Mouse (Mus musculus): ENCODE measurements at regions not wholly inside any gene's neighbourhood (a gene's known extent, or its start where the extent isn't known, plus 50 kb on each side); places are given as distances from the start of the nearest gene placed in this dataset.
A peak's percentile ranks its signal among the peaks of the same experiment; 100 is the strongest.
"Not testable (repeated sequence)": the region's sequence is repeated elsewhere in the genome, so short reads cannot be mapped to it uniquely, and the experiment has no call there.

DNA sequence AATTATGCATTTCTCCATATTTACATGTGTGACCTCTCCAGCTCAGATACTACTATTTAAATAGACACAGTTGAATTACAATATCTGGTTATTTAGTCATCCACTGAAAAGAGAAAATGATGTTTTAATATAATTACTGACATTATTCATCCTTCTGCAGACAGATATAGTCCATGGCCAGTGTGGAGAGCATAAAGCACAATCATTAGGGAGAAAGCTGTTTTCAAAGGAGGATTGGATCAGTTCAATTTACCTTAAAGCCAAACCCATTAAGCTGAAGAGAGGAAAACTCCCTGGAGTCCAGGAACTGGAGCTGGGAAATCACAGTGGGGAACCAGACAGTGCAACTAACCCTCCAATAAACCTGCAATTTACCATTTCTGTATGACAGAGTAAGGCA lies 339.8 kb upstream of the Rgs17 start:
- DNase-seq, result no peak

DNA sequence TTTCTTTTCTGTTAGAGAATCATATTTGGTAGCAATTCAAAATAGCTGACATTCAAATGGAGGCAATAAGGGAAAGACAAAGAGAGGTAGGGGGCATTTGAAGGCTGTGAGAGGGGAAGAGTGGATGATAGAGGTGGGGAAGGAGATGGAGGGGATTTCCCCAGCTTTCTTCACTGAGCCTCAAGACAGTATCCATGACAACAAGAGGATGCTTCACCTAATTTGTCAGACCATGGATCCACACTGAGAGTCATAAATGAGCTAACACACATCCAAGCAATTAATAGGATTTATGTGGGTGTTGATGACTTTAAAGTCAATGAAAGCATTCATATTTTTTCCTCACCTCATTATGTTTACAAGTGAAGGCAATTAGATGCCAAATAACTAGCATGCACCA lies 343.5 kb upstream of the Rgs17 start:
- DNase-seq, result no peak

DNA sequence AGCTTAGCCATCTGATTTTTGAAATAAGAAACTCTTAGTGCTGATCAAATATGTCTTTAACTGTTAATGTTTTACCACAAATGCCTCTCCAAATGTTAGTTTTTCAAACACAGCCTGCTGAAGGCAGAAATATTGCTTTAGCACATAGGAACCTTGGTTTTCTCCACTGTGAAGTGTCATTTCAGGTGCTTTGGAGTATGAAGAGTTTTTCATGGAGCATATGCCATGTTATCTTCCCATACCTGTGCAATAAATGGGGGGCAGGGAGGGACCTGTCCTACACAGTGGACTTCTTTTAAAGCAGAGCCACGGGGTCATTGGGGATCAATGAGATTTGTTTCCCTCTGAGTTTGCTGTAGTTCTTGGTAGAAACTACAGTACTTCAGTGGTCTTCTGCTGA lies 369.2 kb upstream of the Rgs17 start:
- no peak for DNase-seq

DNA sequence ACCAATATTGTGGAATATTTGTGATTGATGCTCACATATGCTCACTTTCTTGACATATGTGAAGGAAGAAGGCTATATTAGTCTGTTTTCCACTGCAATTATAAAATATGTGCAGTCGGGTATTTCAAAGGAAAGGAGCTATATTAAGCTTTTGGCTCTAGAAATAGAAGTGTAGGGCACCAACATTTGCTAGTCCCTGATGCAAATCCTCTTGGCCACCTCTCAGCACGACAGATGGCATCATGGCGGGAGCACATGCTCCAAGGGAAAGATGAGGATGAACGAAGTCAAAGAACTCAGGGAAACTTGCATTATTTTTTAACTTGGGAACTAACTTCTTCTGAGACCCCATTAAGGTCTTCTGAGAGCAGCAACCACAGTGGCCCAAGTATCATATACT lies 374.4 kb upstream of the Rgs17 start:
- DNase-seq, result peak; percentile 94

DNA sequence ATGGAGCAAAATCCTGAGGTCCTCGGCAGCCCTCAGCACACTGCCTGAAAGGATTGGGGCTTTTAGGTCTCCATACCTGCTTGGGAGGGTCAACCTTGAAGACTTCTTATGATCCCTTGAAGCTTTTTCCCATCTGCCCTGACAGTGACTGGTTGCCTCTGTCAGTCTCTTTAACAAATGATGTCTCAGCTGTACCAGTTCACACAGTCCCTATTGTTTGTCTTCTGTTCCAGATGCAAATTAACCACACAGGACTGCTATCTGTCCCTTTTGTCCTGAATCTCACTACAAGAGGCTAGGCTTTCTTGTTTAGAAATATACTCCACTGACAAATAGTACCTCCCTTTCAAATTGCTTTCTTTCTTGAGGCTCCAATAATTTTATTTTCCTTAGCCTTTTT lies 375.6 kb upstream of the Rgs17 start:
- peak in 1 of 2 experiments; percentile 14 for DNase-seq

DNA sequence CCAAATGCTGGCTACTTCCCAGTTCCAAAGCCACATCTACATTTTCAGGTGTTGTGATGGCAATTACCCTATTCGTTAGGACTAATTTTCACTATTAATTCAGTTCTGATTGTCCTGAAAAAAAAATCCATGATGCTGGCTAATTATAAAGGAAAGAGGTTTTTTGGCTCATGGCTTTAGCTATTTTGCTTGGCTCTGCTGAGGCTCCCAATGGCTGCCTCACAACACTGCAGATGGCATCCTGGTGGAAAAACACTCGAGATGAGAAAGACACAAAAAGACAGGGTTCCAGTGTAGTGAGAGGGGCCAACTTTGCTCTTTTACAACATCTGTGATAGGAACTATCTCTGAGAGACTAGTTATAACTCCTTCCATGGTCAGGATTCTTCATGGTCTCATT lies 376.5 kb upstream of the Rgs17 start:
- DNase-seq, result peak; percentile 44 to 58

DNA sequence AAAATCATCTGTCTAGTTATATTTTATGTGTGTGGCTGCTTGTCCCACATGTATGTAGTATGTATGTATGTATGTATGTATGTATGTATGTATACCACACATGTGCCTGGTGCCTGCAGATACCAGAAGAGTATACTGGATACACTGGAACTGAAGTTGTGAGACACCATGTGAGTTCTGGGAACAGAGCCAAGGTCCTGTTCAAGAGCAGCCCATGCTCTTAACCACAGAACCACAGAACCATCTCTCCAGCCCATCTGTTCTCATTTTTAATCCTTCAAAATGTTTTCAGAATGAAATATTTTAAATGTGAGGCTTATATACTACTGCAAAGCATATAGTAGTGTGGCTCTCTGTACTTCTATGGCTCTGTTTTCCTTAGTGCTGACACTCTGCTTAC lies 379.3 kb upstream of the Rgs17 start:
- peak; percentile 25 to 68 for DNase-seq

DNA sequence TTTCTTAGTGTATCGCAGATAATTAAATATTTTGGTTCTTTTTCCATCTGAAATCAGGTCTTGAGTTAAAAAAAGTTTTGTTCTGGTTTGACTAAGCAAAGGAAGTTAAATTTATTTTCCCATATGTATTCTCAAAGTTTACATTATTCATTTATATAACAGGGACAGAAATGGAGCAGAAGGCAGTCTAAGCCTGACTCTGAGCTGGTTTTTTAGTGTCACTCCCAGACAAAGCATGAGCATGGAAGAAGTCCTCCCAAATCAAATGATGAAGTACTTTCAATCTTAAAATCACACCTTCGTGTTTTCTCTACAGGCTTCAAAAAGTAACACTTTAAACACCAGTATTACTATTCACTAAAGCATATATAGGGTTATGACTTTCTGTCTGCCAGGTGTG lies 387.2 kb upstream of the Rgs17 start:
- no peak for DNase-seq

DNA sequence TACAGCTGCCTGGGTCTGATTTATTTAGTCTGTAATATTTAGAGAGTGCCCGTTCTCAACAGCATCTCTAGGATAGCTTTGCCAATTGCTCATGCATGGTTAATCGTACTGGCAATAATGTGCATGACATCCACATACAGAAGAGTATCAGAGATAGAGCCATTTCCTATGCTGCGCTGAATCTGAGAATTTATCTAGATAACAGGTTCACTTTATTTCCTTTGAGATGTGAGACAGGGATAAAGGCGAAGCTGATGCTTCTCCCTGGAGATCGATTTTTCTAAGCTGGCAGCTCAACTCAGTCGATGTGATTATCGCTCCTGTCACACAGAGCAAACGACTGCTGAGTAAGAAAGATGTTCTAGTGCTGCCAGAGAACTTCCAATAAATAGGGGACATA lies 416.7 kb upstream of the Oprm1 start:
- no peak for DNase-seq

DNA sequence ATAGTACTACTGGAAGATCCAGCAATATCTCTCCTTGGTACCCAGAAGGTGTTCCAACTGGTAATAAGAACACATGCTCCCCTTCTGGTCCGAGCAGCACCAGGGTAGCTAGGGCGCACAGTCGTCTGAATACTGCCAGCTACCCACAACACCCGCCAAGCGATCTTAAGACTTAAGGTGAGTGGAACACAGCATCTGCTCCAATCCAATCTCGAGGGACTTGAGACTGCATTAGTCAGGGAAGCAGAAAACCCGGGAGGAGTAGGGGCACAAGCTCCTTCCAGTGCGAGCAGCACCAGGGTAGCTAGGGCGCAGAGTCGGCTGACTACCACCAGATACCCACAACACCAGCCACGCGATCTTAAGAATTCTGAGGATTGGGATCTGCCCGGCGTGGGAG lies 409.1 kb upstream of the Oprm1 start:
- DNase-seq, result not testable (repeated sequence)

DNA sequence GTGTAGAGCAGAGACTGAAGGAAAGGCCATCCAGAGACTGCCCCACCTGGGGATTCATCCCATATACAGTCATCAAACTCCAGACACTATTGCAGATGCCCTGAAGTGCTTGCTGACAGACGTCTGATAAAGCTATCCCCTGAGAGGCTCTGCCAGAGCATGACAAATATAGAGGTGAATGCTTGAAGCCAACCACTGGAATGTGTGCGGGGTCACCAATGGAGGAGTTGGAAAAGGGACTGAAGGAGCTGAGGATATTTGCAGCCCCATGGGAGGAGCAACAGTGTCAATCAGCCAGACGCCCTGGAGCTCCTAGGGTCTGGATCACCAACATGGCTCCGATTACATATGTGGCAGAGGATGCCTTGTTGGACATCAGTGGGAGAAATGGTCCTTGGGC lies 392.1 kb upstream of the Oprm1 start:
- DNase-seq, result no peak

DNA sequence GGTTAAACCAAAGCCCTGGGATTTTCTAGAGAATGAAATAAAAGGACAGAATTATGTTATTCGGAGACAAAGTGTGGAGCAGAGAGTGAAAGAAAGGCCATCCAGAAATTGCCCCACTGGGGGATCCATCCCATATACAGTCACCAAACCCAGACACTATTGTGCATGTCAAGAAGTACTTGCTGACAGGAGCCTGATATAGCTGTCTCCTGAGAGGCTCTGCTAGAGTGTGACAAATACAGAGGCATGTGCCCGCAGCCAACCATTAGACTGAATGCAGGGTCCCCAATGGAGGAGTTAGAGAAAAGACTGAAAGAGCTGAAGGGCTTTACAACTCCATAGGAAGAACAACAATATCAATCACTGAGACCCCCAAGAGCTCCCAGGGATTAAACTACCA lies 386.6 kb upstream of the Oprm1 start:
- DNase-seq, result no peak

DNA sequence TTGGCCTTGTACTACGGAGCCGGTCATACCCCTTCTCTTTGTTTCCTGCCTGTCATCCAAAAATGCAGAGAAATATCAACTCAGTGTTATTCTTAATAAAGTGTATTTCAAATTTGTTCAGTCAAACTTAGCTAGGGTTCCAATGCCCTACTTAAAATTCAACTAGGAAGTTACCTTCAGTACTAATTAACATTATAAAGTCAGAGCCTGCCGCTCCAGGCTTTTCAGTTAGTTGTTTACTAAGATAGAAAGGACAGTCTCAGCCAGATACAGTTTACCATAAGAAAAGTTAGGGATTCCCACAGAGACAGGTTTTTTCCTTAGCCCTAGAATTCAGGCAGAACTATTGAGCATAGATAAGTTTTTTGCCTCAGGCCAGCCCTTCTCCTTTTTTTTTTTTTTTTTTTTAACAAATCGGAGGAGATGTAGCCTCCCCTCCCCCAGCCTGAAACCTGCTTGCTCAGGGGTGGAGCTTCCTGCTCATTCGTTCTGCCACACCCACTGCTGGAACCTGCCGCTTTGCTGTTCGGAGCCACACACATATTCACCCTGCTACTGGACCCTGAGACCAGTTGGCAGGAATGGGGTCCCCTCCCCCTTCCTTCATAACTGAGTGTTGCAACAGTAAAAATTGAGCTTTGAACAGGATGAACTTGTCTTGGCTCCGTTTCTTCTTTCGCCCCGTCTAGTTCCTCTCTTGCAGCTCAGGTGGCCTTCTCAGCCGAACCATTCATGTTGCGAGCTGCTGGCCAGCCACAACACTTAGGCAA lies 340.8 kb upstream of the Oprm1 start:
- not testable (repeated sequence) for DNase-seq

DNA sequence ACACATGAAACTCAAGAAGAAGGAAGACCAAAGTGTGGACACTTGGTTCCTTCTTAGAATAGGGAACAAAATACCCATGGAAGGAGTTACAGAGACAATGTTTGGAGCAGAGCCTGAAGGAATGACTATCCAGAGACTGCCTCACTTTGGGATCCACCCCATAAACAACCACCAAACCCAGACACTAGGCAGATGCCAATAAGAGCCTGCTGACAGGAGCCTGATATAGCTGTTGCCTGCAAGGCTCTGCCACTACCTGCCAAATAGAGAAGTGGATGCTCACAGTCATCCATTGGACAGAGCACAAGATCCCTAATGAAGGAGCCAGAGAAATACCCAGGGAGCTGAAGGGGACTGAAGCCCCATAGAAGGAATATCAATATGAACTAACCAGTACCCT lies 340.1 kb upstream of the Oprm1 start:
- DNase-seq, result not testable (repeated sequence)

DNA sequence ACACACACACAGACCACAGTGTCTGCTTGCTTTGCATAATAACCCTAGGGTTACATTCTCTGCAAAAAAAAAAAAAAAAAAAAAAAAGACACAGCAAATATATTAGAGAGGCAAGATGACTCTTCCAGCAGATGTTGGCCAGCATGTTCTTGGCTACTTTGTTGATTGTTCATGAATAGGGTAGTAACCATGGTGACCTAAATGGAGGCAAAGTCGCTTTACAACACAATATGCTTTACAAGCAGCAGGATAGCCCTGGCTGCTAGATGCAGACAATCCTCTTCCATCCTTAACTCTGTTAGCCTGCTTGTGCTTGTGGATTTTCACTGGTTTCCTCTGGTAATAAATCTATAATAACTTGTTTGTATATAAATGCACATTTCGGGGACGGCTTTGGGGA lies 292.5 kb upstream of the Oprm1 start:
- DNase-seq, result no peak

DNA sequence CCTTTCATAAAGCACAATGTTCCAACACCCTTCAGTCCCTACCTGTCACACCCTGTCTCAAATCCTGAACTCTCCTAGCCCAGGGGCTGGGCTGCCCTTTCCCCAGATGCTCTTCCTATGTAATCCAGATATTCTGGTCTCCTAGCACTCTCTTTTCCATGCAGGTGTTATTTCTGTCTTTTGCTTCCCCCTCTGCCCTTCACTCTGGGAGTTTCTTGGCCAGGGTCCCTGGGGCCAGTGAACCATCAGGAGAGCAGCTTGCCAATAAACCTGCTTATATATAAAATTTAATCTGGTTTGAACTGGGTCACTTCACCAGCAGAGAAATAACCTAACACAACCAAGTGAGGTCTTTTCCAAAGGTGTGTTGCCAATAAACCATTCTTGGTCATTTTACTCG lies 278.0 kb upstream of the Oprm1 start:
- DNase-seq, result peak; percentile 25 to 35

DNA sequence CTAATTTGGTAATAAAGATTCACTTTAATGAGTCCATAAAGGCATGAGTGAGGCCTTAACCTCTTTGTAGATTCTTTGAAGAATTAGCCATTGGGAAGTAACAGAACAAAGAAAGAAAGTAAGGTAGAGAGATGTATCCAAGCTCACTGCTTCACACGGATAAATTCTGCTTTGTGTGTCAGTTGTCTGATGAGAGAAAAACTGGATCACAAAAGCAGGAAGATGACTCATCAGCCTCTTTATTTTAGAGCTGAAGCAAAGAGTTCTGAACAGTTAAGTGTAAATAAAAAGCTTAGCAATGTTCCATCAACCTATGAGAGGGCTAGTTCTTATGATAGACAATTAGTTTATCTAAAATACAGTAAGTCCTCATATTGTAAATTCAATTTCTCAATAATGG lies 269.7 kb upstream of the Oprm1 start:
- no peak for DNase-seq

DNA sequence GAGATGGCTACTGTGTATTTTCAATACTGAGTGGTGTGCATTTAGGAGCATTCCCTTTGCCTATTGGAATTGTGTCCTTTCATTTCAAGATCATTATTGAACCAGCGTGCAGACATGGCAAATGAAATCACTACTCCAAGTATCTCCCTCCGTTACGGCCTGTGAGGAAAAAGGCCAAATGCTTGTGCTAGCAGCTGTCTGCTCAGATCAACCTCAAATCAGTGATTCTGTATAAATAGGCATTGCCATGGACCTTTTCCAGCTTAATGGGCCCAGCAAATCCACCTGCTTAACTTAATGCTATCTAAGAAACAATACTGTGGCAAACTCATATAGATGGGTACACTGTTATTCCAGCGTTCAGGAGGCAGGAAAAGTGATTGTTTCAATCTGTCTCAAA lies 265.6 kb upstream of the Oprm1 start:
- peak; percentile 69 to 78 for DNase-seq

DNA sequence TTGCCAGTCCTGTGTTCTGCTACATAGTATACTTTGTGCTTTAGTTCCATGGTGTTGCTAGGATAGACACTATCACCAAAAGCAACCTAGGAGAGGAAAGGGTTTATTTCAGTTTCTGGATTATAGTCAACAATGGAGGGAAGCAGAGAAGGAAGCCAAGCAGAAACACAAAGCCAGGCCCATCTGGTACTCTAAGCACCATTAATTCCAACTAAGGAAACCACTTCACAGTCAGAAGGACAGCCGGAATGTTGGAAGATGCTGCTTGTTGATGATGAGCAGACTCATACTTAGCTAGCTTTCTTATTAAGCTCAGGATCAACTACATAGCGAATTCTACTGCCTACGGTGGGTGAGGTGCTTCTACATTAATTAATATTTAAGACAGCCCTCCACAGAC lies 263.2 kb upstream of the Oprm1 start:
- DNase-seq, result peak; percentile 26 to 40

DNA sequence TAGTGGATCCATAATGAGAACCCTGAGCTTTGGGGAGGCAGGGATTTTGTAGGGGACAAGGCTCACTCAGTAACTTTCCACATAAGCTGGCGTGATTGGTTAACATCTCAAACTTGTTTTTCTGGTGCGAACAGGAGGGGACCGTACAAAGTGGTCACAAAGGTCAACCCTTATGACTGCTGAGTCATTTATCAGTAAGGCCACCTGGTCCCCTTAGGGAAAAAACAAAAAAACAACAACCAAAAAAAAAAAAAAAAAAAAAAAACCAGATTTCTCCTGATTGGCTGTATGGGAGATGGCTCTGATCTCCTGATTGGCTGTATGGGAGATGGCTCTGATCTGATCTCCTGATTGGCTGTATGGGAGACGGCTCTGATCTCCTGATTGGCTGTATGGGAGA lies 244.0 kb upstream of the Oprm1 start:
- DNase-seq, result no peak

DNA sequence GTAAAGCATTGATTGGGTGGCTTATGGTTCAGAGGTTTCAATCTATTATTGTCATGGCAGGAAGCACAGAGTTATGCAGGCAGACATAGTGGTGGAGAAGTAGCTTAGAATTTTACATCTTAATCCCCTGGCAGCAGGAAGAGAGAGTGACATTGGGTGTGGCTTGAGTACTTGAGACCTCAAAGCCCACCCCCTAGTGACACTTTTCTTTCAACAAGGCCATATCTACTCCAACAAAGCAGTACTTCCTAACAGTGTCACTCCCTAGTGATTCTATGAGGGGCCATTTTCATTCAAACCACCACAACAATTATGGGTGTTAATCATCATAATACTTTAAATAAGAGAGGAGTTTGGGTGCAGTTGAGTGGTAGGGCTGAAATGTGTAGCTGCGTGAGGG lies 195.8 kb upstream of the Oprm1 start:
- DNase-seq, result no peak

DNA sequence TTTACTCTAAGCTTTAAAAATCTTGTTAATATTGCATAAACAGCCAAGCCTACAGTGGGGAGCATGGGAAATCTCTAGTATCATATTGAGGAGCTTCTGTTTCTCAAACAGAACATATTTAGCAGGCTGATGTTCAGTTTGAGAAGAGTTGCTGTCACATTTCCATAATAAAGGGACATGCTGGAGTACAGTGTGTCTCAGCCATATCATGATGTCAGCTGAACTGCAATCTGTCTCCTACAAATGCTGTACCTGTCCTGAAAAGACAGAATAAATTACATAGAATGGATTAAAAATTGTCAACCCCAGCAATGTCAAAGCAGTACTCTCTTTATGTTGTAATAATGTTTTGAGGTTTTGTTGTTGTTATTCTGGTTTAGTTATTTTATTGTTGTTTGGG lies 179.7 kb upstream of the Oprm1 start:
- DNase-seq, result no peak

DNA sequence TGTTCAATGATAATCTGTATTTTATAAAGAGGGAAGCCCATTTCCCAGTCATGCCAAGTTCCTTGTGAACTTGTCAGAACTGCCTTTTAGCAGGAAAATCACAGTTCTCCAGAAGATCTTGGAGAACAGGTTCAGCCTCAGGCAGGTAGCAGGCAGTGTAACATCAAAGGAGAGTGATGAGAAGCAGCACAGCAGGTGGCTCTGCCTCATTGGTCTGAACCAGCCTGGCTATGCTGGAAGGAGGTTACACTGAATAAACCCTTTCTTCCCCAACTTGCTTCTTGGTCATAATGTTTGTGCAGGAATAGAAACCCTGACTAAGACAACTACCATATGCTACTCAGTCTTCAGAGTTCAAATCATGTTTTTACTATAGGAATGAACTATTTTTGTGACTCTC lies 172.5 kb upstream of the Oprm1 start:
- not testable (repeated sequence) for DNase-seq

DNA sequence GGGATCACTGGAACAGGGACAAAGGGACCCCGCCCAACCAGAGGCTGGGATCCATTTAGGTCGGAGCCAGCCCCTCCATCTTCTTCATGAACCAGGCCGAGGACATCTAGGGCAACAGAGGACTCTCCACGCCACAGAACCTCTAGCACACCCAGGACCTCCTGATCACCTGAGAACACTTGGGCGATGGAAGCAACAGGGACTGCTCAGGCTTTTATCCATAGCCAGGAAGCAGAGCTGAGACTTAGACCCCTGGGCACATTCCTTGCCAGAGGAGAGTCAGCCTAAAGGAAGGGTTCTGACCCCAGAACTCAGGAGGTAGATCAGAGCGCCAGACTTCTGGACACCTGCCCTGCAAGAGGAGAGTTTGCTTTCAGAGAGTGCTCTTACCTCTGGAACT lies 168.1 kb upstream of the Oprm1 start:
- no peak for DNase-seq

DNA sequence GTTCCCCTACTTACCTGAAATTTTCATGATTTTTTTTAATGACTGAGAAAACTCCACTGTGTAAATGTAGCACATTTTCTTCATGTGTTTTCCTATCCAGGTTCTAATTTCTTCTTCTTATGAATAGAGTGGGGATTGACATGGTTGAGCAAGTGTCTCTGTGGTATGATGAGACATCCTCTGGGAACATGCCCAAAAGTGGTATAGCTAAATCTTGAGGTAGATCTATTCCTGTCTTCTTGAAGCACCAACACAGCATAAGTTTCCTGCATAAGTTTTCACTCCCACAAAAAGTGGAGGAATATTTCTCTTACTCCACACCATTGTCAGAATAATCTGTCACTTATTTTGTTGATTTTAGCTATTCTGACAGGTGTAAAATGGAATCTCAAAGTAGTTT lies 161.1 kb upstream of the Oprm1 start:
- no peak for DNase-seq
